Mouse (Mus musculus) T-cell, adult 2 months (primary cell): Measurements from ENCODE around the gene Cyb5b.
"Not testable (repeated sequence)": the region's sequence is repeated elsewhere in the genome, so short reads cannot be mapped to it uniquely, and the experiment has no call there.

Experiments used
- DNase-seq: peaks from one replicate; pipeline ENCODE4 v3.0.0; 2022; ENCODE audit warnings: low spot score

Gene Cyb5b

DNA sequence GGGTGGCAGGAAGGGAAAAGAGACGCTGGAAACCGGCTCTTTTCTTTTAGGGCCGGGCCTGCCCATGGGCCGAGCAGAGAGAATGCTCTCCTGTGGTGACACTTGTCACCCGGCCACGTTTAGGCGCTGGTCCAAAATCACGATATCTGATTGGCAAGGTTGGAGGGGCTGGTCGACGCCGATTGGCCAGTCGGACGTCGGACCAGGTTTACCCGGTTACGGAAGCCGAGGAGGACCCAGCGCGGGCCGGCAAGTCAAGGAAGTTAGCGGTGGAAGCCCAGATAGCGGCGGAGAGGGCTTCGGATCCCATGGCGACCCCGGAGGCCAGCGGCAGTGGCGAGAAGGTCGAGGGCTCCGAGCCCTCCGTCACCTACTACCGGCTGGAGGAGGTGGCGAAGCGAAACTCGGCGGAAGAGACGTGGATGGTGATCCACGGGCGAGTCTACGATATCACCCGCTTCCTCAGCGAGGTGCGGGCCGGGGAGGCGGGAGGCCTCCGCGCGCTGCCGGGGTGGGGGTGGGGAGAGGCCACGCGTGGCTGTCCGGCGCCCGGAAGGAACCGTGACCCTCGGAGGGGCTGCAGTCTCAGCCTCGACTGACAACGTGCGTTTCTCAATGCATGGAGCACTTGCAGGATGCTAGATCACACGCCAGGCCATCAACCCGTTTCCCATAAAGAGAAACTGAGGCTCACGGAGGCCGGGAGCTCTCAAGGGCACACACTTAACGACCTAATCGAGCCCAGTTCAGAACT is at the start of gene Cyb5b:
Cyb5b (plus strand) TSS at position 237 of the 754 bp plus-strand sequence.
- peak; percentile 90 for DNase-seq

- peak; percentile 55 for DNase-seq
These were observed 45.9 kb upstream of the Cyb5b start for GRCm38 (mm10) chr8:107104547-107104946.

- not testable (repeated sequence) for DNase-seq
These were observed 42.4 kb upstream of the Cyb5b start for GRCm38 (mm10) chr8:107108089-107108488.

- DNase-seq, result no peak
These were observed 41.3 kb upstream of the Cyb5b start for GRCm38 (mm10) chr8:107108978-107109720.

DNA sequence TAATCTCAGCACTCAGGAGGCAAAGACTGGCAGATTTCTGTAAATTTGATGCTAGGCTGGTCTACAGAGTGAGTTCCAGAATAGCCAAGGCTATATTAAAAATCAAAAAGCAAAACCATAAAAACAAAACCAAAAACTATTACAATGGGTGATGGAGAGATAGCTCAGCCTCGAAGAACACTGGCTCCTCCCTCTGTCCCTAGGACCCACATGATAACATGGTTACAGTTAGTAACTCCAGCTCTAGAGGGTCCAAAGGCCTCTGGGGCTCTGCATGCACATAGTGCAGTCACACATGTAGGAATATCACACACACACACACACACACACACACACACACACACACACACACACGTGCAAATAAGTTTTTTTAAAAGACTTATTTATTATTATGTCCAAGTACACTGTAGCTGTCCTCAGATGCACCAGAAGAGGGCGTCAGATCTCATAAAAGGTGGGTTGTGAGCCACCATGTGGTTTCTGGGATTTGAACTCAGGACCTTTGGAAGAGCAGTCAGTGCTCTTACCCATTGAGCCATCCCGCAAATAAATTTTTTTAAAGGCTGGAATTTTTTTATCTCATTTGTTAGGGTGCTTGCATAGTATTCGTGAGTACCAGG is 40.5 kb upstream of the Cyb5b start:
- DNase-seq, result no peak

DNA sequence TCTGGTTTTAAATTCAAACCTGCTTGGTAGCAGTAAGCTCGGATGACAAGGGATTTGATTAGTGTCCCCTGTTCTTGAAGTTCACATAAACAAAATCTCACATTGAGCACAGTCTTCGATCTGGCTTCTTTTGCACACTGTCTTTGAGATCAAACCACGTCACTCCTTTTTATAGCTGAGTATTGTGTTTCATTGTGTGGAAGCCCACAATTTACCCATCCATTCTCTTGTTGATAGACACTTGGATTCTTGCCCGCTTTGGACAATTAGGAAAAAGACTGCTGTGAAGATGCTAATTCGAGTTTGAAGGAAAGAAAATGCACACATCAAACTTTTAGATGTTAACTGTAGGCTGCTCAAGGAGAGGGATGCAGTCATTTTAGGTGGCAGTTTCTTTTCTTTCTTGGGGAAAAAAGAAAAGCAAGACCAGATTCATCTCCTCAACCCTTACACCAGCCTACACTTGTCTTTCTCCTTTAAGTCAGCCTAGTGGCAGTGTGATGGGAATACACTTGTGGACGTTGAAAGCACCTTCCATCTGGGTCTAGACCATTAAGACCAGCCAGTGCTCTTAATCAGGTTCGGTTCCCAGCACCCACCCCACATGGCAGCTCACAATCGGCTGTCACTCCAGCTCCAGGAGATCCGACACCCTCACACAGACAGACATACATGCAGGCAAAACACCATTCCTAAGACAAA is 39.7 kb upstream of the Cyb5b start:
- no peak for DNase-seq

GRCm38 (mm10) chr8:107111340-107112105 is 38.9 kb upstream of the Cyb5b start:
- no peak for DNase-seq

- DNase-seq, result no peak
These were observed 37.2 kb upstream of the Cyb5b start for GRCm38 (mm10) chr8:107113209-107113608.

- no peak for DNase-seq
These were observed 36.1 kb upstream of the Cyb5b start for GRCm38 (mm10) chr8:107114150-107115007.

DNA sequence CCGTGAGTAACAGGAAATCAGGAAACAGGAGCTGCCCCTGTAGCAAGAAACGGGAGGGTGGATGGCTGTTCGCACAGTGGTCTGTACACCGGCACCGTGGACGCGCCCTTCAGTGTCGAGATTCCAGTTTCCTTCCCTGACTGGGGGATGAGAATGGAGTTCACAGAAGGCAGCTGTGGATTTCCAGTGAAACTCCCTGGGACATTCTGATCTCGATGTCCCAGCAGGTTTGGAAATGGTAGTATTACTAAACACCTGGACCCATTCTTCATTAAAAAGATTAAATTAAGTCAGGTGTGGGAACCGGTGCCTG is 35.5 kb upstream of the Cyb5b start:
- DNase-seq, result no peak

GRCm38 (mm10) chr8:107116023-107116422 is 34.4 kb upstream of the Cyb5b start:
- DNase-seq, result peak; percentile 73

GRCm38 (mm10) chr8:107117019-107117418 is 33.4 kb upstream of the Cyb5b start:
- no peak for DNase-seq

- DNase-seq, result peak; percentile 50
These were observed 31.6 kb upstream of the Cyb5b start for GRCm38 (mm10) chr8:107118803-107119233.

- no peak for DNase-seq
These were observed 31.0 kb upstream of the Cyb5b start for GRCm38 (mm10) chr8:107119412-107119811.

GRCm38 (mm10) chr8:107120806-107121205 is 29.6 kb upstream of the Cyb5b start:
- no peak for DNase-seq

GRCm38 (mm10) chr8:107121681-107122291 is 28.7 kb upstream of the Cyb5b start:
- DNase-seq, result no peak

- DNase-seq, result no peak
These were observed 27.3 kb upstream of the Cyb5b start for GRCm38 (mm10) chr8:107123063-107123614.

GRCm38 (mm10) chr8:107124343-107124742 is 26.1 kb upstream of the Cyb5b start:
- no peak for DNase-seq

DNA sequence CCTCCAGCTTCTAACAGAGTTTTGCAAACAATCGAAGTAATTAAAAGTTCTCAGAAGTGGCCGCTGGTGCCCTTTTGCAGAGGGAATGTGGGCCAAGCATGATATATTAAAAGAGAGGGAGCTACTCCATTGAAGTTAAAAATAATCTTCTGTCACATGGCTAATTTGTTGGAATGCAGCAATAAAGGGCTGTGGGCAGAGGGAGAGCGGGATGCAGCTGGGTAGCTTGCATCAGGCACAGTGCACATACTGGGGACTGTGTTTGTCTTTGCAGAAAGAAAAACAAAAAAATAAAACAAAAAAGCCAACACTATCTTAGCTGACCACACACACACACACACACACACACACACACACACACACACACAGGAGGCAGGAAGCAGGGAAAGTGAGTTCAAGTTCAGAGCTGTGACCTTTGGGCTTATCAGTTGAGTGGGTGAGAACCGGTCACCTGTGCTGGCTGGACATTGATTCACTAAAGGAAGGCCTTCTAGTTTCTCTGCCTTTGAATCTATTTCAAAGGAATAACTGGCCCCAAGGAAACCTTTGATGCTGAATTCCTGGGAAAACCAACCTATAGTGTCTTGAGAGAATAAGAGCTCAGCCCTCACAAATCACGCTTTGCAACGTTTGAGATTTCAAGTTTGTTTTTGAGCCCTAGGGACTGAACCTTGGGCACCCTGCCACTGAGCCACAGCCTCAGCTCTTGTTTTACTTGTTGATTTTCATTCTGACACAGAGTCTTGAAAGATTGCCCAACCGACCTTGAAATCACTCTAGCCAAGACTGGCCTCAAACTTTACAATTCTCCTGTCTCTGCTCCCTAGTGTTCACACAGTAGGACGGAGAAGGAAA is 21.0 kb upstream of the Cyb5b start:
- no peak for DNase-seq
